Mouse (Mus musculus) thymus, postnatal 0 days (tissue): Measurements from ENCODE around the gene Ptpra. TPM values are rescaled to one million over a fixed set of nuclear protein-coding genes. Genes with fewer than 3 reads are reported as not detected.

Experiments used
- DNase-seq: peaks from one replicate; pipeline ENCODE4 v3.0.0-alpha.2; 2015; ENCODE audit warnings: low spot score
- microRNA-seq: library from miRNA; unstranded; fragments of <30 nt; microRNA quantifications from one replicate; pipeline ENCODE4, GENCODE M21; 2016; ENCODE audit warnings: borderline number of aligned reads
- polyA plus RNA-seq: library from polyadenylated mRNA; unstranded; fragments of >200 nt; fragmentation: Nextera tagmentation; extraction: Ambion mirVana; gene quantifications from 2 replicates; pipeline ENCODE4 v1.2.1, GENCODE M21; 2015

Gene Ptpra
- polyA plus RNA-seq, 1 experiment from 2014 or later: 85.4 TPM

GRCm38 (mm10) chr2:130591016-130591415, 140.9 kb downstream of the Ptpra start:
- DNase-seq: no peak

DNA sequence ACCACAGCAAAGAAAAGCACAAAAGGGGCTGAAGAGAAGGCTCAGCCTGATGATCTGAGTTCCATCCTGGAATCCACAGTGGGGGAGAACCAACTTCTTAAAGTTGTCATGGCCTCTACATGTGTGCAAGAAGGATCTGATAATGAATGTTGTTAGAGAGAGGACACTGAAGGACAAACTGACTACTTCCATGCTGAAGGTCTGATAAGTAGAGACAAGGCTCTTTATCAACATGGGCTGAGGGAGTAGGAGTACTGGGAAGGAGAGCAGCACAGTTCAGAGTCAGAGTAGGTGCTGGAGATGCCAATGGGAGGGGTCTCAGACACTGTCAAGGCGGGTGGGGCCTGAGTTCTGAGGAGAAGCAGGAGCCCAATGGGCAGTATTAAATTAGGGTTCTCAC, 145.5 kb downstream of the Ptpra start:
- no peak for DNase-seq

DNA sequence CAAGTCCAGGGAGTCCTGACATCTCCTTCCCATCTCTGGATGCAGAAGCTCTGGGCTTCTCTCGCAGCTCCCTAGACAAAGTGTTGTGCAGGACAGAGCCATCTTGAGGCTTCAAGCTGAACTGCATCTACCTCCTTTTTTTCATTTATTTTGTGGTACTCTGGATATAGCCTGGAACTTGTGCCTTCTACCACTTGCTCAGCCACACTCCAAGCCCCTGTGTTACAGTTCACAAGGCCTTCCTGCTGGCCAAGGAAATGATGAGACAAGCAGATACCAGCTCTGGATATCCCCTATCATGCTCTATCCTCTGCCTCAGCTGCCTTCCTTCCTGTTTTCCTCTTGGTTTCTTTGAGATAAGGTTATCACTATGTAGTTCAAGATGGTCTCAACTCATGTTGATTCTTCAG, 147.5 kb downstream of the Ptpra start:
- peak; percentile 27 for DNase-seq

DNA sequence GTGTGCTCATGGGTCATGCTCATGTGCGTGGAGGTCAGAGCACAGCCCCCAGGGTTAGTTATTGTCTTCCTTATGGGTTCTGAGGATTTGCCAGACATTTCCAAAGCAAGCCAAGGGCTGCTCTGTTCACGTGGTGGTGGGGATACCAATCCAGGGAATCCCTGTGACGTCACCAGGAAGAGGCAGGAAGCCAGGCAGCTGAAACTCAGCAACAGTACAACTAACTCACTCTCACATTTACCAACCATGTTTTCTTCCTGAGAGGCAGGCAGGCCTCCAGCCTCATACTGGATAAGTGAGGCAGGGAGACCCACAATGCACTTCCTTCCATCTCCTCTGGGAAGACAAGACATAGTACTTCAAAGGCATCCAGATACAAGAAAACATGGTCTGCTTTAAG, 148.3 kb downstream of the Ptpra start:
- DNase-seq: no peak

GRCm38 (mm10) chr2:130602195-130602594, 152.1 kb downstream of the Ptpra start:
- no peak for DNase-seq

Small RNAs within 50 kb of the gene (microRNA-seq; reads per million reads assigned to microRNA genes)
- gene Gm23876: not detected

Other genes with a start within 250 kb of the Ptpra start
- 322 and 360 TPM in 2 replicates for gene Nop56, start 175.8 kb upstream of the Ptpra start, polyA plus RNA-seq
- gene Idh3b, start 165.7 kb upstream of the Ptpra start, polyA plus RNA-seq: 134 and 146 TPM in 2 replicates
- 0.12 and 0.15 TPM in 2 replicates for gene Ebf4, start 155.1 kb upstream of the Ptpra start, polyA plus RNA-seq
- gene Cpxm1, start 52.7 kb upstream of the Ptpra start, polyA plus RNA-seq: 4.8 and 4.9 TPM in 2 replicates
- gene Gm28372, start 45.0 kb upstream of the Ptpra start, polyA plus RNA-seq: not detected in 2 replicates
- gene 1700020A23Rik, start 45.0 kb upstream of the Ptpra start, polyA plus RNA-seq: not detected in 2 replicates
- gene Tmem239, start 43.8 kb upstream of the Ptpra start, polyA plus RNA-seq: not detected in 2 replicates
- 97.7 and 101 TPM in 2 replicates for gene Vps16, start 25.9 kb upstream of the Ptpra start, polyA plus RNA-seq
- gene Pced1a, start 25.6 kb upstream of the Ptpra start, polyA plus RNA-seq: 6.5 and 8.0 TPM in 2 replicates
- 140 and 150 TPM in 2 replicates for gene Mrps26, start 113.5 kb downstream of the Ptpra start, polyA plus RNA-seq
- gene Oxt, start 125.9 kb downstream of the Ptpra start, polyA plus RNA-seq: 0.55 and 1.3 TPM in 2 replicates
- gene Avp, start 132.3 kb downstream of the Ptpra start, polyA plus RNA-seq: 1.6 and 2.7 TPM in 2 replicates
- 13.6 and 16.7 TPM in 2 replicates for gene Fastkd5, start 179.7 kb downstream of the Ptpra start, polyA plus RNA-seq
- 8.6 and 9.3 TPM in 2 replicates for gene Ubox5, start 179.8 kb downstream of the Ptpra start, polyA plus RNA-seq
- gene Lzts3, start 192.5 kb downstream of the Ptpra start, polyA plus RNA-seq: 0.55 and 0.58 TPM in 2 replicates
- 59.0 and 61.4 TPM in 2 replicates for gene Ddrgk1, start 214.4 kb downstream of the Ptpra start, polyA plus RNA-seq
- 107 and 112 TPM in 2 replicates for gene Itpa, start 217.3 kb downstream of the Ptpra start, polyA plus RNA-seq
- 0.23 and 0.49 TPM in 2 replicates for gene Slc4a11, start 247.2 kb downstream of the Ptpra start, polyA plus RNA-seq